In the genomic region with DNA sequence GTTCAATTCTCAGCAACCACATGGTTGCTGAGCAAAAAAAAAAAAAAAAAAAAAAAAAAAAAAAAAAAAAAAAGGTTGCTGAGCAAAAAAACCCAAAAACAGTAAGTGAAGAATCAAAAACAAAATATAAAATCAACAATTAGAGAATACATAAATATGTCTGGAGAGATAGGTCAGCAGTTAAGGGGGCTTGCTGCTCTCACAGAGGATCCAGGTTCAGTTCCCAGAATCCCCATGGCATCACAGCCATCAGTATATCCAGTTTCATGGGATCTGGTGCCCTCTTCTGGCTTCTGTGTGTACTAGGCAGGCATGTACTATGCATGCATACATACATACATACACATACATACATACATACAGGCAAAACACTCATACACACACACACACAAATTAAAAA, we compare ENCODE assay signal across 11 mouse cellular contexts. TPM values are rescaled to one million over a fixed set of nuclear protein-coding genes. Genes with fewer than 3 reads are reported as not detected.
DNase-seq lines count a peak whose midpoint lies in the region; ATAC-seq and TF ChIP-seq lines count a peak whose summit lies in the region.
"Had no signal": no experiment of that assay in that cellular context is flagged by ENCODE, and none has a peak within 500 bp of the region (broad histone marks: within the 10 kb centered on the region; RNA-seq: fewer than 3 reads in every experiment).

No protein-coding gene starts in this region.

- no peak for DNase-seq in hindbrain, postnatal 0 days (ENCODE audit: low spot score)
- peak; percentile 49 for DNase-seq in c-Kit-positive CD71-positive TER-119-positive erythroid progenitor cells, embryonic 14.5 days (ENCODE audit: low spot score)
- no peak for DNase-seq in ovary, postnatal 36 days (ENCODE audit: low spot score)
- DNase-seq in gastrocnemius, postnatal 25 days: no peak
- DNase-seq: cerebellum, postnatal 25 days; heart, postnatal 4 days; layer of hippocampus, postnatal 36 days had no signal

- H3K9me3 ChIP-seq in hindbrain, postnatal 0 days (ENCODE audit: low read length): no peaks in the 10 kb centered on the region
- H3K9me3 ChIP-seq in hindbrain, embryonic 12.5 days (replicated peaks): 0 out of 2 replicates have a peak, but pooled peaks cover 6% of the 10 kb centered on the region
- H3K9me3 ChIP-seq in E14TG2a.4 (ENCODE audit: low read length): no peaks in the 10 kb centered on the region
- H3K9me3 ChIP-seq in forebrain, embryonic 16.5 days (ENCODE audit: control insufficient read depth, low read length): no peaks in the 10 kb centered on the region

- H3K27me3 ChIP-seq in hindbrain, postnatal 0 days (ENCODE audit: insufficient read depth, low read length): no peaks in the 10 kb centered on the region
- H3K27me3 ChIP-seq in hindbrain, embryonic 12.5 days: no peaks in the 10 kb centered on the region
- peaks cover 7% of the 10 kb centered on the region for H3K27me3 ChIP-seq in E14TG2a.4 (ENCODE audit: insufficient read depth, low read length)
- H3K27me3 ChIP-seq in small intestine, adult 2 months (ENCODE audit: control insufficient read depth, insufficient read depth, low read length): no peaks in the 10 kb centered on the region
- H3K27me3 ChIP-seq in forebrain, embryonic 16.5 days (replicated peaks; ENCODE audit: control insufficient read depth, insufficient read depth, low read length): no peaks in the 10 kb centered on the region

- H3K4me2 ChIP-seq in hindbrain, postnatal 0 days (ENCODE audit: low read depth, low read length): no peak overlapping the region
- H3K4me2 ChIP-seq in hindbrain, embryonic 12.5 days (replicated peaks): no peak overlapping the region
- H3K4me2 ChIP-seq in forebrain, embryonic 16.5 days (ENCODE audit: low read length): no peak overlapping the region

- H3K9ac ChIP-seq in hindbrain, postnatal 0 days (replicated peaks; ENCODE audit: low read length): no peak overlapping the region
- no peak overlapping the region for H3K9ac ChIP-seq in hindbrain, embryonic 12.5 days
- no peak overlapping the region for H3K9ac ChIP-seq in forebrain, embryonic 16.5 days (replicated peaks; ENCODE audit: low read depth, low read length)

- ATAC-seq in hindbrain, postnatal 0 days: no peak
- ATAC-seq in hindbrain, embryonic 12.5 days (ENCODE audit: low FRiP score): no peak
- ATAC-seq in forebrain, embryonic 16.5 days: no peak

- TF ChIP-seq POLR2A in small intestine, adult 2 months (IDR thresholded peaks at IDR 0.05; ENCODE audit: low read depth, low read length): no peak

- no peak overlapping the region for H3K4me3 ChIP-seq in hindbrain, postnatal 0 days (ENCODE audit: low read length)
- H3K4me3 ChIP-seq in hindbrain, embryonic 12.5 days: no peak overlapping the region
- no peak overlapping the region for H3K4me3 ChIP-seq in E14TG2a.4 (replicated peaks; ENCODE audit: low read length)
- H3K4me3 ChIP-seq in small intestine, adult 2 months (ENCODE audit: low read depth, low read length): no peak overlapping the region
- H3K4me3 ChIP-seq in forebrain, embryonic 16.5 days (replicated peaks; ENCODE audit: low read length): no peak overlapping the region

- H3K27ac ChIP-seq in hindbrain, postnatal 0 days: no peak overlapping the region
- H3K27ac ChIP-seq in hindbrain, embryonic 12.5 days: no peak overlapping the region
- no peak overlapping the region for H3K27ac ChIP-seq in small intestine, adult 2 months (ENCODE audit: insufficient read depth, low read depth, low read length)
- no peak overlapping the region for H3K27ac ChIP-seq in forebrain, embryonic 16.5 days (ENCODE audit: low read length)

- H3K4me1 ChIP-seq in hindbrain, postnatal 0 days (ENCODE audit: insufficient read depth, low read length): no peaks in the 10 kb centered on the region
- no peaks in the 10 kb centered on the region for H3K4me1 ChIP-seq in hindbrain, embryonic 12.5 days
- H3K4me1 ChIP-seq in E14TG2a.4 (replicated peaks; ENCODE audit: low read depth, low read length): peaks cover 29% of the 10 kb centered on the region
- peaks cover 31% of the 10 kb centered on the region; the same call in 1 of the 2 replicates for H3K4me1 ChIP-seq in small intestine, adult 2 months (ENCODE audit: control insufficient read depth, insufficient read depth, insufficient read length, low read length)
- H3K4me1 ChIP-seq in forebrain, embryonic 16.5 days (replicated peaks; ENCODE audit: control insufficient read depth, insufficient read depth, low read length): no peaks in the 10 kb centered on the region

- TF ChIP-seq CTCF in hindbrain, postnatal 0 days (IDR thresholded peaks at IDR 0.05; ENCODE audit: low read depth): peak; percentile 38; the same call in 1 of the 2 replicates
- TF ChIP-seq CTCF in E14TG2a.4 (conservative IDR thresholded peaks at IDR 0.05; ENCODE audit: low read length): peak; percentile 40; the same call in 1 of the 2 replicates
- peak; percentile 56; the same call in 1 of the 2 replicates for TF ChIP-seq CTCF in small intestine, adult 2 months (IDR thresholded peaks at IDR 0.05; ENCODE audit: extremely low read depth, insufficient read length, insufficient replicate concordance, low read depth, low read length)

- no peaks in the 10 kb centered on the region for H3K36me3 ChIP-seq in hindbrain, postnatal 0 days (ENCODE audit: insufficient read depth, low read length)
- H3K36me3 ChIP-seq in hindbrain, embryonic 12.5 days: no peaks in the 10 kb centered on the region
- no peaks in the 10 kb centered on the region for H3K36me3 ChIP-seq in E14TG2a.4 (ENCODE audit: insufficient read depth, low read length)
- H3K36me3 ChIP-seq in small intestine, adult 2 months (ENCODE audit: control insufficient read depth, insufficient read depth, low read length): no peaks in the 10 kb centered on the region
- no peaks in the 10 kb centered on the region for H3K36me3 ChIP-seq in forebrain, embryonic 16.5 days (ENCODE audit: control insufficient read depth, insufficient read depth)

RNA-seq across cellular contexts. Expression of gene Stk24, which starts 46.9 kb away (rescaled TPM):
- total RNA-seq in hindbrain, postnatal 0 days (2014; rRNA removed): 18.7 and 27.5 TPM in 2 replicates
- polyA plus RNA-seq in hindbrain, postnatal 0 days (2015; fragmentation: Nextera tagmentation; extraction: Ambion mirVana): 14.2 and 15.0 TPM in 2 replicates
- polyA plus RNA-seq in hindbrain, embryonic 12.5 days (2016; fragmentation: Nextera tagmentation; extraction: Ambion mirVana): 38.4 and 41.2 TPM in 2 replicates
- polyA plus RNA-seq in small intestine, adult 2 months (2012; rRNA removed): 20.4 and 35.4 TPM in 2 replicates
- 20.5 and 23.4 TPM in 2 replicates for polyA plus RNA-seq in forebrain, embryonic 16.5 days (2015; fragmentation: Nextera tagmentation; extraction: Ambion mirVana)
- 10 to 100 TPM; 25.5 to 28.1 TPM for total RNA-seq in gastrocnemius, postnatal 25 days (2021)
